Mouse (Mus musculus): ENCODE measurements around the gene Smim27.

The Smim27 gene

GRCm38 (mm10) chr4:40269430-40270032, at the start of gene Smim27, which contains the start of gene Topors:
TSS of gene Smim27 (plus strand) at chr4:40269579.
TSS of gene Topors (minus strand) at chr4:40269850.
- DNase-seq (ENCODE audit: low read depth, low spot score) = peak; percentile 95

- no peak for DNase-seq (ENCODE audit: low read depth, low spot score)
Observed at GRCm38 (mm10) chr4:40220437-40220836, 48.9 kb upstream of the Smim27 start.

- no peak for DNase-seq (ENCODE audit: low read depth, low spot score)
Observed at GRCm38 (mm10) chr4:40221004-40221760, 48.2 kb upstream of the Smim27 start.

GRCm38 (mm10) chr4:40221876-40222585, 47.3 kb upstream of the Smim27 start:
- no peak for DNase-seq (ENCODE audit: low read depth, low spot score)

GRCm38 (mm10) chr4:40226095-40226494, 43.3 kb upstream of the Smim27 start:
- DNase-seq (ENCODE audit: low read depth, low spot score) = no peak

- DNase-seq (ENCODE audit: low read depth, low spot score) = no peak
Observed at GRCm38 (mm10) chr4:40227131-40227530, 42.2 kb upstream of the Smim27 start.

GRCm38 (mm10) chr4:40227886-40228285, 41.5 kb upstream of the Smim27 start:
- no peak for DNase-seq (ENCODE audit: low read depth, low spot score)

- no peak for DNase-seq (ENCODE audit: low read depth, low spot score)
Observed at GRCm38 (mm10) chr4:40229723-40230122, 39.7 kb upstream of the Smim27 start.

GRCm38 (mm10) chr4:40233062-40233664, 36.2 kb upstream of the Smim27 start:
- no peak for DNase-seq (ENCODE audit: low read depth, low spot score)

- DNase-seq (ENCODE audit: low read depth, low spot score) = no peak
Observed at GRCm38 (mm10) chr4:40234256-40234655, 35.1 kb upstream of the Smim27 start.

- no peak for DNase-seq (ENCODE audit: low read depth, low spot score)
Observed at GRCm38 (mm10) chr4:40236829-40237228, 32.5 kb upstream of the Smim27 start.

GRCm38 (mm10) chr4:40238483-40239408, 30.6 kb upstream of the Smim27 start:
- DNase-seq (ENCODE audit: low read depth, low spot score) = peak; percentile 19

GRCm38 (mm10) chr4:40239409-40240271, 29.7 kb upstream of the Smim27 start, which contains the start of gene Ddx58:
TSS of gene Ddx58 (minus strand) at chr4:40239828.
- peak; percentile 21 for DNase-seq (ENCODE audit: low read depth, low spot score)

- no peak for DNase-seq (ENCODE audit: low read depth, low spot score)
Observed at GRCm38 (mm10) chr4:40240272-40240744, 29.1 kb upstream of the Smim27 start.

- no peak for DNase-seq (ENCODE audit: low read depth, low spot score)
Observed at GRCm38 (mm10) chr4:40241928-40242327, 27.5 kb upstream of the Smim27 start.

GRCm38 (mm10) chr4:40243006-40243405, 26.4 kb upstream of the Smim27 start:
- DNase-seq (ENCODE audit: low read depth, low spot score) = no peak

GRCm38 (mm10) chr4:40244035-40244434, 25.3 kb upstream of the Smim27 start:
- DNase-seq (ENCODE audit: low read depth, low spot score) = peak; percentile 13

- no peak for DNase-seq (ENCODE audit: low read depth, low spot score)
Observed at GRCm38 (mm10) chr4:40250984-40251383, 18.4 kb upstream of the Smim27 start.

- no peak for DNase-seq (ENCODE audit: low read depth, low spot score)
Observed at GRCm38 (mm10) chr4:40253766-40254165, 15.6 kb upstream of the Smim27 start.
